Mouse (Mus musculus) thymus, adult 2 months (tissue): Measurements from ENCODE around the gene Ptgfrn. TPM values are rescaled to one million over a fixed set of nuclear protein-coding genes. Genes with fewer than 3 reads are reported as not detected.

Source experiments
- DNase-seq: peaks from one replicate; pipeline ENCODE4 v3.0.0; 2021
- H3K27ac ChIP-seq: fragments of 200-500 bp; 2 replicates; pipeline ENCODE4 v1.5.1; 2012; ENCODE audit warnings: low read length, control low read depth; ENCODE audit not compliant: control insufficient read depth, insufficient read depth
- H3K27me3 ChIP-seq: fragments of 200-500 bp; 2 replicates; pipeline ENCODE4 v1.6.1; 2012; ENCODE audit warnings: mild to moderate bottlenecking, low read length, moderate library complexity, mixed read lengths; ENCODE audit not compliant: control insufficient read depth, insufficient read depth
- H3K36me3 ChIP-seq: fragments of 200-500 bp; 2 replicates; pipeline ENCODE4 v1.6.1; 2012; ENCODE audit warnings: mild to moderate bottlenecking, low read length, moderate library complexity; ENCODE audit not compliant: control insufficient read depth, insufficient read depth
- H3K4me1 ChIP-seq: fragments of 200-500 bp; replicated peaks from 2 replicates; pipeline ENCODE4 v1.6.1; 2012; ENCODE audit warnings: low read length; ENCODE audit not compliant: control insufficient read depth, insufficient read depth
- H3K4me3 ChIP-seq: fragments of 200-500 bp; 2 replicates; pipeline ENCODE4 v1.5.1; 2012; ENCODE audit warnings: mild to moderate bottlenecking, low read length, control low read depth, moderate library complexity; ENCODE audit not compliant: control insufficient read depth, insufficient read depth
- CTCF ChIP-seq: fragments of 200-500 bp; IDR thresholded peaks from 2 replicates; pipeline ENCODE4 v1.5.1; 2012; ENCODE audit warnings: mild to moderate bottlenecking, control low read depth, low read length, moderate library complexity, borderline replicate concordance; ENCODE audit not compliant: control insufficient read depth, poor library complexity, insufficient read depth; ENCODE audit errors: extremely low read depth
- POLR2A ChIP-seq: fragments of 200-500 bp; IDR thresholded peaks from 2 replicates; pipeline ENCODE4 v1.6.1; 2012; ENCODE audit warnings: mild to moderate bottlenecking, low read length, control low read depth, moderate library complexity; ENCODE audit not compliant: control insufficient read depth, poor library complexity, insufficient read depth; ENCODE audit errors: extremely low read depth
- WGBS: fragments of 180-500 bp; shearing (Covaris S2); methylation state at CpG from one replicate; pipeline ENCODE4 v1.1.7; 2018; 5-methylcytosine and 5-hydroxymethylcytosine counted together
- polyA plus RNA-seq: library from polyadenylated mRNA; depleted of rRNA; stranded (reverse); fragments of >200 nt; gene quantifications from 2 replicates; pipeline ENCODE4 v1.2.3, GENCODE M21; 2012

Ptgfrn gene
- polyA plus RNA-seq, 1 experiment: 8.0 TPM

GRCm38 (mm10) chr3:101117774-101118173 is 7.7 kb upstream of the Ptgfrn start:
- H3K27me3 ChIP-seq: no peaks in the 10 kb centered on the region
- H3K4me1 ChIP-seq: no peaks in the 10 kb centered on the region
- WGBS: 93% methylated on average over 11 of the region's 11 CpGs
- no peak overlapping the region for H3K27ac ChIP-seq
- no peak for DNase-seq
- no peak overlapping the region for H3K4me3 ChIP-seq
- no peaks in the 10 kb centered on the region for H3K36me3 ChIP-seq
- TF ChIP-seq POLR2A (no peak), CTCF (no peak)

GRCm38 (mm10) chr3:101117386-101117749 is 7.3 kb upstream of the Ptgfrn start:
- Histone ChIP-seq H3K36me3 (no peaks in the 10 kb centered on the region), H3K4me3 (no peak overlapping the region), H3K27me3 (no peaks in the 10 kb centered on the region), H3K27ac (no peak overlapping the region), H3K4me1 (no peaks in the 10 kb centered on the region)
- no peak for TF ChIP-seq POLR2A
- no peak for TF ChIP-seq CTCF
- DNase-seq: no peak
- 94% methylated on average over 8 of the region's 8 CpGs for WGBS

- H3K27me3 ChIP-seq: no peaks in the 10 kb centered on the region
- TF ChIP-seq POLR2A: no peak
- no peak for TF ChIP-seq CTCF
- H3K4me3 ChIP-seq: no peak overlapping the region
- H3K36me3 ChIP-seq: no peaks in the 10 kb centered on the region
- DNase-seq: no peak
- H3K4me1 ChIP-seq: no peaks in the 10 kb centered on the region
- H3K27ac ChIP-seq: no peak overlapping the region
- WGBS: 72% methylated on average over 25 of the region's 25 CpGs
These were observed 6.6 kb upstream of the Ptgfrn start for GRCm38 (mm10) chr3:101116431-101117385.

- Histone ChIP-seq H3K4me1 (peaks cover 6% of the 10 kb centered on the region), H3K27me3 (peaks cover 22% of the 10 kb centered on the region; the same call in 1 of the 2 replicates), H3K36me3 (no peaks in the 10 kb centered on the region), H3K4me3 (no peak overlapping the region), H3K27ac (no peak overlapping the region)
- TF ChIP-seq POLR2A: no peak
- no peak for TF ChIP-seq CTCF
- 96% methylated on average over 5 of the region's 5 CpGs for WGBS
- no peak for DNase-seq
These were observed 2.4 kb upstream of the Ptgfrn start for GRCm38 (mm10) chr3:101112518-101112894.

- DNase-seq: no peak
- Histone ChIP-seq H3K27me3 (peaks cover 22% of the 10 kb centered on the region; the same call in 1 of the 2 replicates), H3K4me1 (peaks cover 6% of the 10 kb centered on the region), H3K36me3 (no peaks in the 10 kb centered on the region), H3K4me3 (no peak overlapping the region), H3K27ac (no peak overlapping the region)
- WGBS: 72% methylated on average over 7 of the region's 7 CpGs
- TF ChIP-seq POLR2A (no peak), CTCF (no peak)
These were observed 1.9 kb upstream of the Ptgfrn start for GRCm38 (mm10) chr3:101111848-101112517.

GRCm38 (mm10) chr3:101111321-101111720 is 1.2 kb upstream of the Ptgfrn start:
- no peak for TF ChIP-seq POLR2A
- TF ChIP-seq CTCF: no peak
- Histone ChIP-seq H3K4me1 (peaks cover 6% of the 10 kb centered on the region), H3K27me3 (peaks cover 22% of the 10 kb centered on the region; the same call in 1 of the 2 replicates), H3K4me3 (no peak overlapping the region), H3K36me3 (no peaks in the 10 kb centered on the region), H3K27ac (no peak overlapping the region)
- no peak for DNase-seq
- WGBS: 92% methylated on average over 10 of the region's 10 CpGs
